19 mouse cellular contexts compared by ENCODE assay signal in the genomic region with DNA sequence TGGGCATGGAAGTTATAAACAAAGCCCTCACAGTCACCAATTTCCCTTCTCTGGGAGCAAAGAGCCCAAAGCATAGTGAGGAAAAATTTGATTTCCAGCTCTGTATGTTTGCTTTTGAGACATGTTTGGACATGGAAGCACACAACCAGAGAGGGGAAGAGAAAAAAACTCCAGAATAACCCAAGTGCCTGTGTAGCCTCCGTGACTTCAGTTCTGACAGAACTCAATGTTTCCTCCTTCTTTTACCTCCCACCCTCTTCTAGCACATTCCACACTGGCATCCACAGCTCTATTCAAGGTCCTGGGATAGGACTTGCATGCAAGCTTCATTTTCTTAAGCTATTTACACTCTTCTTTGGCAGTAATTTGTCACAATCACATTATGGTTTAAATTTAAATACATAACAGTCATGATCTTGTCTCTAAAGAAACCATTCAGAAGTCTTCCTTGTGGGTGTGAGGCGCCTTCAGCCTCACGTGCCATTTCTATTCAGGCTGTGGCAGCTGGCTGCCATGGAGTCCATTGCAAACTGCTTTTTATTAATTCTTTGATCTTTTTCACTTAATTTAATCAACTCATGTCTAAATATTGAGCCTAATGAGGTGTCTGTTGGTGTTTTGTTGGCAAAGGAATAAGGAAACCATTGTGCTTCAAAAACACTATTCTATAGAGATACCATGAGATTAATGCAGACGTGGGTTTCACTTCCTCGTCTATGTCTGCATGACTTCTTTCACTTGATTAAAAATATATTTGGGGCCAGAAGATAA. TPM values are rescaled to one million over a fixed set of nuclear protein-coding genes. Genes with fewer than 3 reads are reported as not detected.
DNase-seq lines count a peak whose midpoint lies in the region; ATAC-seq and TF ChIP-seq lines count a peak whose summit lies in the region.
"Had no signal": no experiment of that assay in that cellular context is flagged by ENCODE, and none has a peak within 500 bp of the region (broad histone marks: within the 10 kb centered on the region; RNA-seq: fewer than 3 reads in every experiment).

No protein-coding gene starts in this region.

- 39% methylated on average over 5 of the region's 5 CpGs for WGBS in lung, embryonic 15.5 days

- no peak overlapping the region for H3K4me2 ChIP-seq in lung, embryonic 15.5 days
- H3K4me2 ChIP-seq in CH12.LX (ENCODE audit: insufficient read depth, low read depth, poor library complexity, severe bottlenecking), result no peak overlapping the region
- H3K4me2 ChIP-seq: limb, embryonic 13.5 days; liver, embryonic 13.5 days; midbrain, embryonic 11.5 days had no signal

- H3K9ac ChIP-seq in lung, embryonic 15.5 days, result no peak overlapping the region
- H3K9ac ChIP-seq in CH12.LX (ENCODE audit: insufficient read depth, low read depth), result no peak overlapping the region
- H3K9ac ChIP-seq: limb, embryonic 13.5 days; liver, embryonic 13.5 days had no signal

- TF ChIP-seq CTCF in CH12.LX (conservative IDR thresholded peaks at IDR 0.05 in 1 of 2, IDR thresholded peaks at IDR 0.05 in 1 of 2; ENCODE audit: low read depth in 2 of 2, low read length in 2 of 2), result no peak
- no peak for TF ChIP-seq CTCF in embryonic fibroblast, embryonic 13.5 days (IDR thresholded peaks at IDR 0.05; ENCODE audit: borderline replicate concordance, insufficient read depth, low read length)

- TF ChIP-seq EP300 in CH12.LX (IDR thresholded peaks at IDR 0.05; ENCODE audit: low read length), result no peak

- dilution Hi-C loops in CH12.LX (cut with MboI; ENCODE audit: extremely low pct_ligation_motif_present, extremely low pct_unique_long_range_greater_than_20kb, low sequenced_read_pairs), result no loop called here

- TF ChIP-seq RAD21 in CH12.LX (IDR thresholded peaks at IDR 0.05; ENCODE audit: low read depth, low read length), result no peak

- in situ Hi-C loops in CH12.LX (cut with MboI; ENCODE audit: low pct_ligation_motif_present, low pct_unique_long_range_greater_than_20kb, low sequenced_read_pairs), result no loop called here

- no peak for DNase-seq in lung, postnatal 14 days
- DNase-seq in CH12.LX (ENCODE audit: extremely low read depth), result no peak
- peak; percentile 20 for DNase-seq in Muller cell, postnatal 12 days (ENCODE audit: inconsistent ontology term)
- no peak for DNase-seq in cerebellum, postnatal 10 days
- no peak for DNase-seq in embryo, embryonic 10 days (ENCODE audit: low spot score)
- DNase-seq: adrenal gland, postnatal 36 days; cerebellum, adult 2 months; gastrocnemius, postnatal 14 days; heart, adult 18-20 months; kidney, adult 18-20 months; liver, embryonic 13.5 days; right cerebral cortex, adult 18-20 months had no signal

- 0 out of 2 replicates have a peak, but pooled peaks cover 3% of the 10 kb centered on the region for H3K4me1 ChIP-seq in lung, embryonic 15.5 days
- no peaks in the 10 kb centered on the region for H3K4me1 ChIP-seq in CH12.LX (ENCODE audit: control insufficient read depth in 1 of 2, insufficient read depth in 2 of 2)
- peaks cover 15% of the 10 kb centered on the region for H3K4me1 ChIP-seq in embryonic fibroblast, embryonic 13.5 days (ENCODE audit: control insufficient read depth, insufficient read depth, low read length)
- H3K4me1 ChIP-seq: hindbrain, embryonic 10.5 days; liver, embryonic 13.5 days had no signal

- peak overlapping the region; percentile 64 for H3K27ac ChIP-seq in lung, embryonic 15.5 days
- no peak overlapping the region for H3K27ac ChIP-seq in CH12.LX (ENCODE audit: insufficient read depth, low read depth)
- peak overlapping the region; percentile 80 for H3K27ac ChIP-seq in embryonic fibroblast, embryonic 13.5 days (ENCODE audit: insufficient read depth, low read length)
- H3K27ac ChIP-seq: hindbrain, embryonic 10.5 days; kidney, postnatal 0 days; limb, embryonic 13.5 days; liver, embryonic 13.5 days had no signal

- ATAC-seq in lung, embryonic 15.5 days (ENCODE audit: borderline replicate concordance, extremely low read depth, low FRiP score, low TSS enrichment), result peak; percentile 86; the same call in 1 of the 2 replicates

- H3K36me3 ChIP-seq in lung, embryonic 15.5 days, result no peaks in the 10 kb centered on the region
- H3K36me3 ChIP-seq in CH12.LX (replicated peaks in 1 of 2; ENCODE audit: control insufficient read depth in 1 of 2, insufficient read depth in 1 of 2, low read length in 1 of 2), result no peaks in the 10 kb centered on the region
- H3K36me3 ChIP-seq: hindbrain, embryonic 10.5 days; limb, embryonic 13.5 days; liver, embryonic 13.5 days had no signal

- TF ChIP-seq POLR2A in CH12.LX (IDR thresholded peaks at IDR 0.05; ENCODE audit: low read depth, low read length), result no peak
- TF ChIP-seq POLR2A in embryonic fibroblast, embryonic 13.5 days (IDR thresholded peaks at IDR 0.05; ENCODE audit: low read depth, low read length), result no peak

- no peak overlapping the region for H3K4me3 ChIP-seq in lung, embryonic 15.5 days
- no peak overlapping the region for H3K4me3 ChIP-seq in CH12.LX (replicated peaks in 1 of 3; ENCODE audit: low read depth in 2 of 3, low read length in 2 of 3, poor library complexity in 1 of 3)
- no peak overlapping the region for H3K4me3 ChIP-seq in embryonic fibroblast, embryonic 13.5 days (ENCODE audit: insufficient read depth, low read length)
- H3K4me3 ChIP-seq: hindbrain, embryonic 10.5 days; limb, embryonic 13.5 days; liver, embryonic 13.5 days had no signal

- no peaks in the 10 kb centered on the region for H3K27me3 ChIP-seq in lung, embryonic 15.5 days
- no peaks in the 10 kb centered on the region for H3K27me3 ChIP-seq in CH12.LX (replicated peaks)
- H3K27me3 ChIP-seq: limb, embryonic 13.5 days; liver, embryonic 13.5 days had no signal

- H3K9me3 ChIP-seq in lung, embryonic 15.5 days, result no peaks in the 10 kb centered on the region
- no peaks in the 10 kb centered on the region for H3K9me3 ChIP-seq in CH12.LX (replicated peaks; ENCODE audit: low read length)
- H3K9me3 ChIP-seq: hindbrain, embryonic 10.5 days; limb, embryonic 13.5 days; liver, embryonic 13.5 days had no signal

- H3K79me2 ChIP-seq in CH12.LX (replicated peaks; ENCODE audit: control insufficient read depth, extremely low read depth, insufficient read depth, poor library complexity, severe bottlenecking), result no peaks in the 10 kb centered on the region

TF ChIP-seq in CH12.LX, 34 proteins besides CTCF, POLR2A, EP300 and RAD21:
- TF ChIP-seq BHLHE40 (IDR thresholded peaks at IDR 0.05; ENCODE audit: low read depth, low read length) (peak; percentile 24; the same call in 1 of the 2 replicates), MXI1 (IDR thresholded peaks at IDR 0.05; ENCODE audit: low read depth, low read length) (no peak)

RNA-seq across cellular contexts. Expression of gene Cald1, which starts 49.9 kb away (rescaled TPM):
- 292 and 299 TPM in 2 replicates for polyA plus RNA-seq in lung, embryonic 15.5 days (2015; fragmentation: Nextera tagmentation; extraction: Ambion mirVana)
- total RNA-seq in CH12.LX (2012; rRNA removed) (0.38 and 0.55 TPM in 2 replicates), CH12.LX (2014; rRNA removed) (0.97 and 1.1 TPM in 2 replicates)
- 4.0 and 5.8 TPM in 2 replicates for polyA plus RNA-seq in CH12.LX (2012; ENCODE audit: insufficient read length, low read depth)
- 1,420 and 1,765 TPM in 2 replicates for polyA plus RNA-seq in embryonic fibroblast, embryonic 13.5 days (2011; ENCODE audit: insufficient read length, low read depth, missing spikeins)
- total RNA-seq: common myeloid progenitor, adult 5-6 weeks had no signal

Comparison
In these comparisons a context has a peak if more than half of its experiments do, and no peak if none do; other contexts are left out.
1. RNA of gene Cald1, which starts 49.9 kb away (polyA plus RNA-seq): 1,420 to 1,765 TPM in embryonic fibroblast, embryonic 13.5 days and 292 to 299 TPM in lung, embryonic 15.5 days; 4.0 to 5.8 TPM in CH12.LX; every median in the first group is over 10 times any median in the second.